Mouse (Mus musculus) ES-Bruce4 (cell line): ENCODE data around the gene Cdc14a. TPM values are rescaled to one million over a fixed set of nuclear protein-coding genes. Genes with fewer than 3 reads are reported as not detected.

Experiments used
- H3K27ac ChIP-seq: 2 replicates; pipeline ENCODE4 v1.5.1; 2012; ENCODE audit warnings: low read length, inconsistent platforms; ENCODE audit not compliant: insufficient read depth
- H3K27me3 ChIP-seq: 2 replicates; pipeline ENCODE4 v1.6.1; 2012; ENCODE audit warnings: mild to moderate bottlenecking, low read length, inconsistent platforms; ENCODE audit not compliant: control insufficient read depth, poor library complexity, insufficient read depth, severe bottlenecking
- H3K36me3 ChIP-seq: 2 replicates; pipeline ENCODE4 v1.6.1; 2012; ENCODE audit warnings: inconsistent platforms, mild to moderate bottlenecking, low read length, moderate library complexity; ENCODE audit not compliant: control insufficient read depth, poor library complexity, insufficient read depth, severe bottlenecking
- H3K4me1 ChIP-seq: one replicate; pipeline ENCODE4 v1.8.1; 2011; ENCODE audit warnings: low read length; ENCODE audit not compliant: control insufficient read depth, insufficient read depth
- H3K4me3 ChIP-seq: 2 replicates; pipeline ENCODE4 v1.5.1; 2011; ENCODE audit warnings: low read depth, mild to moderate bottlenecking, low read length
- H3K9ac ChIP-seq: 2 replicates; pipeline ENCODE4 v1.6.1; 2012; ENCODE audit warnings: low read depth, mild to moderate bottlenecking, inconsistent platforms; ENCODE audit not compliant: poor library complexity, severe bottlenecking
- H3K9me3 ChIP-seq: replicated peaks from 2 replicates; pipeline ENCODE4 v1.6.1; 2012; ENCODE audit warnings: mild to moderate bottlenecking, low read length, inconsistent platforms; ENCODE audit not compliant: control insufficient read depth, poor library complexity, insufficient read depth, severe bottlenecking
- CTCF ChIP-seq: IDR thresholded peaks from one replicate; pipeline ENCODE4 v1.8.1; 2011; ENCODE audit warnings: low read depth, low read length
- EP300 ChIP-seq: IDR thresholded peaks from 2 replicates; pipeline ENCODE4 v1.6.1; 2011; ENCODE audit warnings: low read depth, low read length; ENCODE audit not compliant: insufficient read depth
- POLR2A ChIP-seq: IDR thresholded peaks from one replicate; pipeline ENCODE4 v1.8.1; 2011; ENCODE audit warnings: low read length; ENCODE audit not compliant: insufficient read depth
- polyA plus RNA-seq: library from polyadenylated mRNA; stranded (reverse); fragments of >200 nt; gene quantifications from 2 replicates; pipeline ENCODE4 v1.2.4, GENCODE M21; 2011; ENCODE audit warnings: low read depth; ENCODE audit not compliant: missing spikeins, insufficient read depth, insufficient read length

The Cdc14a gene
- 3.1 and 3.6 TPM in 2 replicates for polyA plus RNA-seq

GRCm38 (mm10) chr3:116423353-116424159 lies at the start of gene Cdc14a:
Gene Cdc14a, minus strand, starts transcription at chr3:116424032.
- no peaks in the 10 kb centered on the region for H3K27me3 ChIP-seq
- no peaks in the 10 kb centered on the region for H3K9me3 ChIP-seq
- H3K4me3 ChIP-seq, result peak within 1 kb of the TSS; percentile 79
- no peaks in the 10 kb centered on the region for H3K4me1 ChIP-seq
- H3K9ac ChIP-seq, result peak within 1 kb of the TSS; percentile 65
- peak within 1 kb of the TSS; percentile 67 for H3K27ac ChIP-seq
- H3K36me3 ChIP-seq, result no peaks in the 10 kb centered on the region
- no peak for TF ChIP-seq POLR2A
- no peak for TF ChIP-seq CTCF
- TF ChIP-seq EP300, result no peak

- TF ChIP-seq POLR2A, result no peak
- TF ChIP-seq EP300, result no peak
- TF ChIP-seq CTCF, result no peak
- no peaks in the 10 kb centered on the region for H3K9me3 ChIP-seq
- H3K9ac ChIP-seq, result no peak overlapping the region
- no peak overlapping the region for H3K4me3 ChIP-seq
- no peak overlapping the region for H3K27ac ChIP-seq
- H3K27me3 ChIP-seq, result no peaks in the 10 kb centered on the region
- H3K4me1 ChIP-seq, result no peaks in the 10 kb centered on the region
- H3K36me3 ChIP-seq, result no peaks in the 10 kb centered on the region
Measured at GRCm38 (mm10) chr3:116465709-116466108, 41.9 kb upstream of the Cdc14a start.

GRCm38 (mm10) chr3:116464318-116464717 lies 40.5 kb upstream of the Cdc14a start:
- TF ChIP-seq CTCF (no peak), EP300 (no peak), POLR2A (no peak)
- Histone ChIP-seq H3K4me3 (no peak overlapping the region), H3K27ac (no peak overlapping the region), H3K9me3 (no peaks in the 10 kb centered on the region), H3K4me1 (no peaks in the 10 kb centered on the region), H3K36me3 (no peaks in the 10 kb centered on the region), H3K27me3 (no peaks in the 10 kb centered on the region), H3K9ac (no peak overlapping the region)

- Histone ChIP-seq H3K9me3 (no peaks in the 10 kb centered on the region), H3K4me1 (no peaks in the 10 kb centered on the region), H3K27me3 (no peaks in the 10 kb centered on the region), H3K9ac (no peak overlapping the region), H3K36me3 (no peaks in the 10 kb centered on the region), H3K27ac (no peak overlapping the region), H3K4me3 (no peak overlapping the region)
- TF ChIP-seq EP300, result no peak
Measured at GRCm38 (mm10) chr3:116461053-116461452, 37.2 kb upstream of the Cdc14a start.

- no peaks in the 10 kb centered on the region for H3K4me1 ChIP-seq
- no peaks in the 10 kb centered on the region for H3K9me3 ChIP-seq
- H3K27ac ChIP-seq, result no peak overlapping the region
- no peaks in the 10 kb centered on the region for H3K36me3 ChIP-seq
- H3K4me3 ChIP-seq, result no peak overlapping the region
- H3K27me3 ChIP-seq, result no peaks in the 10 kb centered on the region
- TF ChIP-seq CTCF (no peak), POLR2A (no peak), EP300 (no peak)
- no peak overlapping the region for H3K9ac ChIP-seq
Measured at GRCm38 (mm10) chr3:116454529-116454928, 30.7 kb upstream of the Cdc14a start.

GRCm38 (mm10) chr3:116450741-116451140 lies 26.9 kb upstream of the Cdc14a start:
- no peaks in the 10 kb centered on the region for H3K4me1 ChIP-seq
- H3K4me3 ChIP-seq, result no peak overlapping the region
- H3K9ac ChIP-seq, result no peak overlapping the region
- no peak for TF ChIP-seq POLR2A
- TF ChIP-seq EP300, result no peak
- no peaks in the 10 kb centered on the region for H3K27me3 ChIP-seq
- H3K36me3 ChIP-seq, result no peaks in the 10 kb centered on the region
- no peaks in the 10 kb centered on the region for H3K9me3 ChIP-seq
- no peak overlapping the region for H3K27ac ChIP-seq

- H3K9me3 ChIP-seq, result no peaks in the 10 kb centered on the region
- TF ChIP-seq POLR2A (no peak), EP300 (no peak), CTCF (no peak)
- no peak overlapping the region for H3K4me3 ChIP-seq
- H3K4me1 ChIP-seq, result no peaks in the 10 kb centered on the region
- no peak overlapping the region for H3K27ac ChIP-seq
- no peak overlapping the region for H3K9ac ChIP-seq
- H3K27me3 ChIP-seq, result no peaks in the 10 kb centered on the region
- no peaks in the 10 kb centered on the region for H3K36me3 ChIP-seq
Measured at GRCm38 (mm10) chr3:116444327-116444726, 20.5 kb upstream of the Cdc14a start.
